Comparison of ENCODE assay signal across 8 mouse cellular contexts in the genomic region with DNA sequence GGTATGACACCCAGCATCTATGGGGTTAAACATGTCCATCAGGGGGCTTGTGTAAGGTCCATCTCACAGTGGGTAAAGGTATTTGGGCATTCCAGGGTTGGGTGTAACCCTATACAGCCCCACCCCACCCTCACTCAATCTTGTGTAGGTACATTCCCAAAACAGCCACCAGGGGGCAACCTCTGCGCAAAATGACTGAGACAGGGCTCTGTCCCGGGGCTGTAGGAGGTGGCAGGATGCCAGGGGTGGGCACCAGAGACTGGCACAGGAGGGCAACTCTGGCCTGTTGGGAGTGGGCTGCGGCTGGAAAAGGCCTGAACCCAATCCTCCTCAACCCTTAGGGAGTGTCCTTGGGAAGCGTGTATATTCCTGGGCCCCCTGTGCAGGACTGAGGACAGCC. TPM values are rescaled to one million over a fixed set of nuclear protein-coding genes. Genes with fewer than 3 reads are reported as not detected.
DNase-seq lines count a peak whose midpoint lies in the region; ATAC-seq and TF ChIP-seq lines count a peak whose summit lies in the region.

No protein-coding gene starts in this region.

- no peak overlapping the region for H3K9ac ChIP-seq in heart, adult 2 months (ENCODE audit: low read depth, low read length)
- H3K9ac ChIP-seq in heart, postnatal 0 days (replicated peaks; ENCODE audit: low read depth, low read length) = no peak overlapping the region

- 13% methylated on average over 4 of the region's 4 CpGs for WGBS in heart, adult 2 months
- WGBS in heart, postnatal 0 days = 3% methylated on average over 4 of the region's 4 CpGs

- intact Hi-C loops in heart, adult 2 months (cut with DNase I) = loop anchor here (1.0 kb wide), 1 partner anchor 43 kb away; no protein-coding TSS in a partner anchor
- intact Hi-C loops in heart, postnatal 25 days (cut with DNase I) = loop anchor here (1.0 kb wide), 1 partner anchor 44 kb away; no protein-coding TSS in a partner anchor

- DNase-seq in heart, adult 2 months = peak; percentile 68 to 75
- DNase-seq in heart, postnatal 25 days (ENCODE audit: low spot score) = no peak
- DNase-seq in heart, postnatal 0 days (ENCODE audit: low spot score) = no peak
- DNase-seq in layer of hippocampus, postnatal 14 days (ENCODE audit: low spot score in 2 of 2) = peak; percentile 62 to 66
- DNase-seq in mesoderm, embryonic 11.5 days (ENCODE audit: low read depth, low spot score) = peak; percentile 81
- DNase-seq in spleen, postnatal 10 days (ENCODE audit: low spot score in 2 of 2) = peak; percentile 74 to 87

- no peak overlapping the region for H3K27ac ChIP-seq in heart, adult 2 months
- no peak overlapping the region for H3K27ac ChIP-seq in cortical plate, adult 2 months (ENCODE audit: insufficient read depth, low read length)
- H3K27ac ChIP-seq in heart, postnatal 0 days (ENCODE audit: low read depth) = no peak overlapping the region

- peak; percentile 90 for TF ChIP-seq CTCF in heart, adult 2 months (IDR thresholded peaks at IDR 0.05)
- peak; percentile 56 for TF ChIP-seq CTCF in cortical plate, adult 2 months (IDR thresholded peaks at IDR 0.05; ENCODE audit: extremely low read depth, insufficient read depth, low read length)
- TF ChIP-seq CTCF in heart, postnatal 0 days (IDR thresholded peaks at IDR 0.05; ENCODE audit: low read depth) = peak; percentile 75

- 0 out of 2 replicates have a peak, but pooled peaks have one; percentile 18 for TF ChIP-seq EP300 in heart, adult 2 months (IDR thresholded peaks at IDR 0.05; ENCODE audit: insufficient read depth, low read depth, low read length)
- TF ChIP-seq EP300 in heart, postnatal 0 days (IDR thresholded peaks at IDR 0.05; ENCODE audit: low read depth) = no peak

- H3K4me2 ChIP-seq in heart, postnatal 0 days (ENCODE audit: low read depth, low read length) = no peak overlapping the region

- H3K79me2 ChIP-seq in heart, adult 2 months (replicated peaks; ENCODE audit: control insufficient read depth, insufficient read depth, low read length) = no peaks in the 10 kb centered on the region

- no peak overlapping the region for H3K4me3 ChIP-seq in heart, adult 2 months
- no peak overlapping the region for H3K4me3 ChIP-seq in cortical plate, adult 2 months (ENCODE audit: insufficient read depth, low read length)
- H3K4me3 ChIP-seq in heart, postnatal 0 days (ENCODE audit: low read depth, low read length) = no peak overlapping the region

- H3K9me3 ChIP-seq in heart, postnatal 0 days (replicated peaks; ENCODE audit: control insufficient read depth, low read length) = no peaks in the 10 kb centered on the region

- H3K36me3 ChIP-seq in heart, adult 2 months (ENCODE audit: control insufficient read depth, insufficient read depth, low read length) = no peaks in the 10 kb centered on the region
- no peaks in the 10 kb centered on the region for H3K36me3 ChIP-seq in heart, postnatal 0 days (replicated peaks; ENCODE audit: control insufficient read depth, insufficient read depth, low read length)

- no peak for TF ChIP-seq POLR2A in heart, adult 2 months (IDR thresholded peaks at IDR 0.05; ENCODE audit: insufficient read depth, low read depth, low read length)
- TF ChIP-seq POLR2A in cortical plate, adult 2 months (IDR thresholded peaks at IDR 0.05; ENCODE audit: extremely low read depth, insufficient read depth, low read length) = no peak

- peaks cover 2% of the 10 kb centered on the region; the same call in 1 of the 2 replicates for H3K27me3 ChIP-seq in heart, adult 2 months (ENCODE audit: control insufficient read depth, insufficient read depth, low read length)
- H3K27me3 ChIP-seq in heart, postnatal 0 days (ENCODE audit: control insufficient read depth, insufficient read depth, low read length) = peaks cover 18% of the 10 kb centered on the region

- ATAC-seq in activated CD4-positive, CD25-positive, alpha-beta regulatory T cell, adult 4 months = peak; percentile 59
- ATAC-seq in heart, postnatal 0 days (ENCODE audit: insufficient read depth, low read depth) = 0 out of 2 replicates have a peak, but pooled peaks have one; percentile 21

- peaks cover 3% of the 10 kb centered on the region; the same call in 1 of the 2 replicates for H3K4me1 ChIP-seq in heart, adult 2 months (ENCODE audit: control insufficient read depth, insufficient read depth, low read length)
- H3K4me1 ChIP-seq in cortical plate, adult 2 months (ENCODE audit: control insufficient read depth, insufficient read depth, low read length) = peaks cover 7% of the 10 kb centered on the region
- H3K4me1 ChIP-seq in heart, postnatal 0 days (ENCODE audit: control insufficient read depth, insufficient read depth) = peaks cover 19% of the 10 kb centered on the region

RNA-seq across cellular contexts. Expression of gene Ahnak2, which starts 2.0 kb away (rescaled TPM):
- 10 to 100 TPM; 14.8 to 15.7 TPM for total RNA-seq in heart, adult 2 months (2021)
- 5.4 and 7.5 TPM in 2 replicates for polyA plus RNA-seq in heart, adult 2 months (2012; rRNA removed)
- total RNA-seq in heart, postnatal 25 days (2021) = 10 to 100 TPM; 15.3 to 16.5 TPM
- polyA plus RNA-seq in activated CD4-positive, CD25-positive, alpha-beta regulatory T cell, adult 4 months (2017; shearing (Covaris generic)) = not detected
- polyA plus RNA-seq in cortical plate, adult 2 months (2012; rRNA removed) = 1.1 and 1.7 TPM in 2 replicates
- total RNA-seq in heart, postnatal 0 days (2014; rRNA removed; ENCODE audit: low replicate concordance) = 6.8 and 10.5 TPM in 2 replicates
- polyA plus RNA-seq in heart, postnatal 0 days (2015; fragmentation: Nextera tagmentation; extraction: Ambion mirVana) = 2.3 and 2.4 TPM in 2 replicates
- total RNA-seq in layer of hippocampus, postnatal 14 days (2021) = 1 to 10 TPM; 4.9 to 7.8 TPM

RNA-seq across cellular contexts. Expression of gene Clba1, which starts 8.3 kb away (rescaled TPM):
- total RNA-seq in heart, adult 2 months (2021) = 1 to 10 TPM; 1.7 to 3.1 TPM
- 2.0 and 2.8 TPM in 2 replicates for polyA plus RNA-seq in heart, adult 2 months (2012; rRNA removed)
- total RNA-seq in heart, postnatal 25 days (2021) = 1 to 10 TPM; 1.5 to 1.9 TPM
- under 1 TPM in 1 of 2 experiments, not detected in 1; 0.24 TPM for polyA plus RNA-seq in activated CD4-positive, CD25-positive, alpha-beta regulatory T cell, adult 4 months (2017; shearing (Covaris generic))
- polyA plus RNA-seq in cortical plate, adult 2 months (2012; rRNA removed) = 12.6 and 13.3 TPM in 2 replicates
- 7.1 and 9.4 TPM in 2 replicates for total RNA-seq in heart, postnatal 0 days (2014; rRNA removed; ENCODE audit: low replicate concordance)
- polyA plus RNA-seq in heart, postnatal 0 days (2015; fragmentation: Nextera tagmentation; extraction: Ambion mirVana) = 6.7 and 8.2 TPM in 2 replicates
- 10 to 100 TPM; 13.2 to 13.7 TPM for total RNA-seq in layer of hippocampus, postnatal 14 days (2021)

RNA-seq across cellular contexts. Expression of gene Cdca4, which starts 28.7 kb away (rescaled TPM):
- total RNA-seq in heart, adult 2 months (2021) = 1 to 10 TPM; 5.3 to 6.6 TPM
- 7.6 and 10.0 TPM in 2 replicates for polyA plus RNA-seq in heart, adult 2 months (2012; rRNA removed)
- total RNA-seq in heart, postnatal 25 days (2021) = 1 to 10 TPM; 6.4 to 7.6 TPM
- 10 to 100 TPM; 63.6 to 87.5 TPM for polyA plus RNA-seq in activated CD4-positive, CD25-positive, alpha-beta regulatory T cell, adult 4 months (2017; shearing (Covaris generic))
- 10.6 and 11.0 TPM in 2 replicates for polyA plus RNA-seq in cortical plate, adult 2 months (2012; rRNA removed)
- 27.7 and 32.2 TPM in 2 replicates for total RNA-seq in heart, postnatal 0 days (2014; rRNA removed; ENCODE audit: low replicate concordance)
- polyA plus RNA-seq in heart, postnatal 0 days (2015; fragmentation: Nextera tagmentation; extraction: Ambion mirVana) = 18.6 and 19.1 TPM in 2 replicates
- total RNA-seq in layer of hippocampus, postnatal 14 days (2021) = 1 to 10 TPM; 8.1 to 9.2 TPM

RNA-seq across cellular contexts. Expression of gene Pld4, which starts 40.0 kb away (rescaled TPM):
- total RNA-seq in heart, adult 2 months (2021) = 1 to 10 TPM; 6.6 to 6.8 TPM
- 17.2 and 23.5 TPM in 2 replicates for polyA plus RNA-seq in heart, adult 2 months (2012; rRNA removed)
- total RNA-seq in heart, postnatal 25 days (2021) = 1 to 10 TPM; 5.6 to 6.9 TPM
- polyA plus RNA-seq in activated CD4-positive, CD25-positive, alpha-beta regulatory T cell, adult 4 months (2017; shearing (Covaris generic)) = 1 to 10 TPM in 1 of 2 experiments, under 1 TPM in 1; 0.50 to 4.7 TPM
- polyA plus RNA-seq in cortical plate, adult 2 months (2012; rRNA removed) = 16.3 and 18.9 TPM in 2 replicates
- total RNA-seq in heart, postnatal 0 days (2014; rRNA removed; ENCODE audit: low replicate concordance) = 6.8 and 7.2 TPM in 2 replicates
- 3.4 and 4.7 TPM in 2 replicates for polyA plus RNA-seq in heart, postnatal 0 days (2015; fragmentation: Nextera tagmentation; extraction: Ambion mirVana)
- total RNA-seq in layer of hippocampus, postnatal 14 days (2021) = 10 to 100 TPM; 10.6 to 13.1 TPM

Comparison
In these comparisons a context has a peak if more than half of its experiments do, and no peak if none do; other contexts are left out.
1. DNase-seq: peak in heart, adult 2 months (2 of 2), layer of hippocampus, postnatal 14 days (2 of 2), mesoderm, embryonic 11.5 days (single experiment) and spleen, postnatal 10 days (2 of 2); none in heart, postnatal 25 days (single experiment) and heart, postnatal 0 days (single experiment).
2. Peak in every context shown above with its lines, with median percentiles within 50 percentile points of each other: CTCF ChIP-seq.